Mouse (Mus musculus) testis, adult 2 months (tissue): ENCODE data around the gene Gabpb2.

Experiments used
- CTCF ChIP-seq: fragments of 200-500 bp; IDR thresholded peaks from 2 replicates; pipeline ENCODE4 v1.5.1; 2012; ENCODE audit warnings: low read depth, mild to moderate bottlenecking, inconsistent platforms, low read length, moderate library complexity; ENCODE audit not compliant: control insufficient read depth, insufficient read depth, insufficient replicate concordance
- POLR2A ChIP-seq: fragments of 200-500 bp; IDR thresholded peaks from 2 replicates; pipeline ENCODE4 v1.6.1; 2012; ENCODE audit warnings: low read depth, mild to moderate bottlenecking, inconsistent platforms, low read length, moderate library complexity; ENCODE audit not compliant: control insufficient read depth

DNA sequence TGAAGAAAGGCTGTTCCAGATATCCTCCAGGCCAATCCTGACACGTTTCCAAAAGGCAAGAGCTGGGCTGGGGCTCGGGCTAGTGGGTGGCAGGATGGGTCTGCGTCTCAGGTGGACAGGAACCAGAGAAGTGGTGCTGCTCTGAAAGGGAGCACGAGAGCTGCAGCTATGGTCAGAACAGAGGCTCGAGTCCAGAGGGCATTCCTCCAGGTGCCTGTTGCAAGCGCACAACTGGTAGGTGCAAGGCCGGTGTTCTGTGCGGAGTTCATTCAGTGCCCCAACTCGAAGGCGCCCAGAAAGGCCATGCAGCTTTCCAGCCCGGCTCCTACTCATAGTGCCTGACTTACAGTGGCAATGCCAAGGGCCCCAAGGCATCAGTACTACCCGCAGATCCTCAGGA is 22.3 kb upstream of the Gabpb2 start:
- TF ChIP-seq CTCF (no peak), POLR2A (no peak)
